Mouse (Mus musculus) B cell, adult 62 days (primary cell): ENCODE measurements around the gene H2-Aa. TPM values are rescaled to one million over a fixed set of nuclear protein-coding genes. Genes with fewer than 3 reads are reported as not detected.

ENCODE experiments used
- total RNA-seq: library from RNA; stranded (reverse); gene quantifications from 4 replicates; pipeline ENCODE4 v1.2.4, GENCODE M21; 2023

H2-Aa gene
- 5,071 to 5,156 TPM (median 5,095 TPM) in 4 replicates for total RNA-seq

DNA sequence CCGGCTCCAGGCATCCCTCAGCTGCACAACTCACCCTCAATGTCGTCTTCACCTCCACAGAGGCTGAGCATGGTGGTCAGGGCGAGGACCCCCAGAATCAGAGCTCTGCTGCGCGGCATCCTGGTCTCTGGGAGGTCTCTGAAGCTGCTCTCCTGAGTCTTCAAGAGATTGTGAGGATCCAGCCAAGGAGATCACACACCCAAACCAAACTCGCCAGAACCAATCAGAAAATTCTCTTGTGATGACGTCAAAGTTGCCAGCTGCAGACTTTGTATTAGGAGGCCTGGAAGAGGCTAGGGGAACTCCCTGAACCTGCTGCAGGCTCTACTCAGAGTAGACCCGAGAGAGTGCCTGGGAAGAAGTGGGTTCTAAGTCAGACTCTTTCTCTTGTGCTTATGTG, at the start of gene H2-Aa:
H2-Aa (minus strand) TSS at position 176 of the 400 bp plus-strand sequence.

DNA sequence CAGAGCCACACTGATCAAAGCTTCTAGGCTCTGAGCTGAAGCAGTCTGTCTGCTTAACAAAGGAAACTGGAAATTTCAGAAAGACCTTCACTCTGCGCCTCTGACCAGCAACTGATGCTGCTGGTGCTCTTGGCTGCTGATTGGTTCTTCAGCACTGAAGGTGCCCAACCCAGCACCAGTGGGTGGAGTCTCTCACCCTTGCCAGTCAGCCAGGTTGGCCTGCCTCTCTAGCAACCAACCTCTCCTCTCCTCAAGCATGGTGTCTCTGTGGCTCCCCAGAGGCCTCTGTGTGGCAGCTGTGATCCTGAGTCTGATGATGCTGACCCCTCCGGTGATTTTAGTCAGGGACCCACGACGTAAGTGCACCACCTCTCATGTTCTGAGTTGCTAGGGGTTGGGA, 37.8 kb upstream of the H2-Aa start, which contains the start of gene H2-Eb2:
H2-Eb2 (plus strand) TSS at position 230 of the 400 bp plus-strand sequence.

DNA sequence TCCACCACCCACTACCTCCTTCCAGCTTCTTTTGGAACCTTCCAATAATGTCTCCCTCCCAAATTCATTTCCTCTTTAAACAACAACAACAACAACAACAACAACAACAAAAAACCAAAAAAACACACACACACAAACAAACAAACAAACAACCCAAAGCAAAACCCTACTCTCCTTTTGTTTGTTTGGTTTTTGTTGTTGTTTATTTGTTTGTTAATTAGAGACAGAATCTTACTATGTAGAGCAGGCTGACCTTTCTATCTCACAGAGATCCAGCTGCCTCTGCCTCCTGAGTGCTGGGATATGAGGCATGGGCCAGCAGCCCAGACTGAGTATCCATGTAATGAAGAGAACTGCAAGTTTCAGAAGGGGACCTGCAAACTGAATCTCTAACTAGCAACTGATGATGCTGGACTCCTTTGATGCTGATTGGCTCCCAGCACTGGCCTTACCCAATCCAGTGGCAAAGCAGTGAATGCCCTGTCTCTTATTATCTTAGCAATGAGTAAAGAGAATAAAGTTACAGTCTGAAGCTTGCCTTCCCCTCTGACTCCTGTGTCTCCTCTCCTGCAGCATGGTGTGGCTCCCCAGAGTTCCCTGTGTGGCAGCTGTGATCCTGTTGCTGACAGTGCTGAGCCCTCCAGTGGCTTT, 17.9 kb upstream of the H2-Aa start, which contains the start of gene H2-Eb1:
H2-Eb1 (plus strand) TSS at position 488 of the 651 bp plus-strand sequence.

DNA sequence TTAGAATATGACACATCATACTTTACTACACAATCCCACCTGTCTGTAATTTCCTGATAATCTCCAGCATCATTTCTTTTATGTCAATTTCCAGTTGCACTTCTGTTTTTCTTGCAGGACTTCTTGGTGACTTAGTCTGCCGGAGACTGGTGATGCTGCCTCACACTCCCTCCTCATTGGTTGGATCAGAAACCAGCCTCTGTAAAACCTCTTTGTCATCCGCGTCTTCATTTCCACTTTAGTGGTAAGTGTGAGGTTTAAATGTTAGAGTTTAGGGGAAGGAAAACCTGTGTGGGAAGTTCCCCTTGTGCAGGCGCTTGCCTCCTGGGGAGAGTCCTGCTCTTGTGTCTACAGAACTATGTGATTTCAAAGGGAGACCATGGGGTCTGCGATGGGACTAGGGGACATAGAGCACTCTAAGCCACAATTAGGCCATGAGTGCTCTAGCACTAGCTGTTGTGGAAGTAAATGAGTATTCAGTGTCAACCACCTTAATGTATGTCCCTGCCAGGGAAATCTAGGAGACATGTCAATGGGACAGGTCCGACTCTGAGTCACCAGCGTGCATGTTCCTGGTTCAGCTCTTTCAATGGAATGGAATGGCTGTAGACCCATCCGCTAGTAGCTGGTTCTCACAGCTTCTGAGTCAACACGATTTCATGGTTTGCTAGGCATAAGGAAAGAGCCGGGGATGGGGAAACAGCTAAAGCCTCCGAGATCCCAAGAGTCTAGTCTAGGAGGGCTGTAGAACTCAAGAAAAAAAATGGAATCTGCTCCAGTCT, 29.8 kb downstream of the H2-Aa start, which contains the start of gene H2-Ab1:
H2-Ab1 (plus strand) TSS at position 96 of the 782 bp plus-strand sequence.

DNA sequence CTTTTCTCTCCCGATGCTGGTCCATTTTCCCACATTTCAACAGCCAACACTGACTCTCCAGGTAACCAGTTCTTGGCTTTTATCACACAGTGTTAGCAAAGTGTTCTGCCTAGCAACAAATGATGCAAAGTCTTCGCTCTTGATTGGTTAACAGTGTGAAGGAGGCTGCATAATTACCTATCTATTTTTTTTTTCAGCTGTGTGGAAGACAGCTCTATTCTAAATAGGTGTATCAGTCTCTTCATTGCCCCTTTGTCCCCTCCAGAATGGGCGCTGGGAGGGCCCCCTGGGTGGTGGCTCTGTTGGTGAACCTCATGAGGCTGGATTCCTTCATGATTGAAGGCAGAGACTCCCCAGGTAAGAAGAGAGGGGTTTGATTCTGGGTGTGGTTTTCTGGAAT, 48.9 kb downstream of the H2-Aa start, which contains the start of gene H2-Ob:
H2-Ob (plus strand) TSS at position 198 of the 400 bp plus-strand sequence.

Other genes starting within 250 kb of the H2-Aa start
- 4.3 to 8.8 TPM (median 5.6 TPM) in 4 replicates for gene Col11a2, start 248.4 kb downstream of the H2-Aa start, total RNA-seq
- 232 to 249 TPM (median 239 TPM) in 4 replicates for gene H2-Oa, start 195.5 kb downstream of the H2-Aa start, total RNA-seq
- gene H2-DMa, start 168.3 kb downstream of the H2-Aa start, total RNA-seq = 659 to 693 TPM (median 673 TPM) in 4 replicates
- 421 to 508 TPM (median 482 TPM) in 4 replicates for gene Brd2, start 165.2 kb downstream of the H2-Aa start, total RNA-seq
- 1,557 to 1,593 TPM (median 1,583 TPM) in 4 replicates for gene H2-DMb2, start 144.5 kb downstream of the H2-Aa start, total RNA-seq
- 718 to 852 TPM (median 762 TPM) in 4 replicates for gene H2-DMb1, start 134.8 kb downstream of the H2-Aa start, total RNA-seq
- 128 to 142 TPM (median 134 TPM) in 4 replicates for gene Tap1, start 100.3 kb downstream of the H2-Aa start, total RNA-seq
- 94.7 to 115 TPM (median 111 TPM) in 4 replicates for gene Psmb9, start 100.1 kb downstream of the H2-Aa start, total RNA-seq
- 201 to 222 TPM (median 208 TPM) in 4 replicates for gene Psmb8, start 90.1 kb downstream of the H2-Aa start, total RNA-seq
- gene Tap2, start 84.3 kb downstream of the H2-Aa start, total RNA-seq = 108 to 140 TPM (median 126 TPM) in 4 replicates
- gene H2-Ob, start 48.9 kb downstream of the H2-Aa start, total RNA-seq = 973 to 1,048 TPM (median 1,003 TPM) in 4 replicates
- 5,714 to 6,004 TPM (median 5,823 TPM) in 4 replicates for gene H2-Ab1, start 30.1 kb downstream of the H2-Aa start, total RNA-seq
- 3,754 to 3,983 TPM (median 3,819 TPM) in 4 replicates for gene H2-Eb1, start 18.0 kb upstream of the H2-Aa start, total RNA-seq
- gene H2-Eb2, start 37.8 kb upstream of the H2-Aa start, total RNA-seq = 39.5 to 45.2 TPM (median 44.6 TPM) in 4 replicates
- 8.7 to 12.1 TPM (median 11.4 TPM) in 4 replicates for gene Btnl2, start 67.0 kb upstream of the H2-Aa start, total RNA-seq
- 2.4 to 4.0 TPM (median 3.3 TPM) in 4 replicates for gene Btnl1, start 89.3 kb upstream of the H2-Aa start, total RNA-seq
- 15.9 to 24.9 TPM (median 20.4 TPM) in 4 replicates for gene BC051142, start 111.0 kb upstream of the H2-Aa start, total RNA-seq
- not detected in 4 replicates for gene Btnl4, start 189.5 kb upstream of the H2-Aa start, total RNA-seq
- gene Btnl6, start 229.5 kb upstream of the H2-Aa start, total RNA-seq = not detected in 4 replicates